Mouse (Mus musculus) hindbrain, embryonic 13.5 days (tissue): ENCODE results near the gene Pisd. TPM values are rescaled to one million over a fixed set of nuclear protein-coding genes. Genes with fewer than 3 reads are reported as not detected.
A peak's percentile ranks its signal among the peaks of the same experiment; 100 is the strongest.
"Not testable (repeated sequence)": the region's sequence is repeated elsewhere in the genome, so short reads cannot be mapped to it uniquely, and the experiment has no call there.

Source experiments
- ATAC-seq: fragments of 200-750 bp; cut with Nextera tagmentation; 2 replicates; pipeline ENCODE4 v1.8.0; 2017; ENCODE audit warnings: moderate TSS enrichment; ENCODE audit not compliant: low FRiP score
- H3K27ac ChIP-seq: fragments of 300-500 bp; sonication (generic); 2 replicates; pipeline ENCODE4 v1.5.1; 2015; ENCODE audit warnings: inconsistent platforms, mild to moderate bottlenecking, moderate library complexity
- H3K27me3 ChIP-seq: fragments of 300-500 bp; sonication (generic); 2 replicates; pipeline ENCODE4 v1.6.1; 2015; ENCODE audit warnings: mild to moderate bottlenecking, inconsistent platforms
- H3K36me3 ChIP-seq: fragments of 300-500 bp; sonication (generic); 2 replicates; pipeline ENCODE4 v1.6.1; 2015; ENCODE audit warnings: mild to moderate bottlenecking, inconsistent platforms
- H3K4me1 ChIP-seq: fragments of 300-500 bp; sonication (generic); replicated peaks from 2 replicates; pipeline ENCODE4 v1.6.1; 2015; ENCODE audit warnings: inconsistent platforms
- H3K4me2 ChIP-seq: fragments of 300-500 bp; sonication (generic); 2 replicates; pipeline ENCODE4 v1.6.1; 2015; ENCODE audit warnings: inconsistent platforms, mild to moderate bottlenecking, moderate library complexity
- H3K4me3 ChIP-seq: fragments of 300-500 bp; sonication (generic); 2 replicates; pipeline ENCODE4 v1.5.1; 2015; ENCODE audit warnings: mild to moderate bottlenecking, inconsistent platforms
- H3K9ac ChIP-seq: fragments of 300-500 bp; sonication (generic); 2 replicates; pipeline ENCODE4 v1.6.1; 2015; ENCODE audit warnings: mild to moderate bottlenecking, inconsistent platforms
- H3K9me3 ChIP-seq: fragments of 300-500 bp; sonication (generic); 2 replicates; pipeline ENCODE4 v1.6.1; 2016; ENCODE audit warnings: inconsistent platforms
- WGBS: fragments of 180-500 bp; shearing (Covaris S2); methylation state at CpG from one replicate; pipeline ENCODE4 v1.1.7; 2015; 5-methylcytosine and 5-hydroxymethylcytosine counted together
- polyA plus RNA-seq: library from polyadenylated mRNA; unstranded; fragments of >200 nt; fragmentation: Nextera tagmentation; extraction: Ambion mirVana; gene quantifications from 2 replicates; pipeline ENCODE4 v1.2.1, GENCODE M21; 2015

Pisd gene
- polyA plus RNA-seq, 1 experiment from 2014 or later: 94.5 TPM

- no peak overlapping the region for H3K27ac ChIP-seq
- H3K9ac ChIP-seq: no peak overlapping the region
- peaks cover 38% of the 10 kb centered on the region for H3K36me3 ChIP-seq
- no peak for ATAC-seq
- no peaks in the 10 kb centered on the region for H3K4me1 ChIP-seq
- no peak overlapping the region for H3K4me2 ChIP-seq
- no peaks in the 10 kb centered on the region for H3K27me3 ChIP-seq
- no peaks in the 10 kb centered on the region for H3K9me3 ChIP-seq
- WGBS: 94% methylated on average over 4 of the region's 4 CpGs
- H3K4me3 ChIP-seq: no peak overlapping the region
These were observed 17.6 kb downstream of the Pisd start for GRCm38 (mm10) chr5:32767636-32768373.

GRCm38 (mm10) chr5:32767004-32767403, 18.4 kb downstream of the Pisd start:
- WGBS: 97% methylated on average over 3 of the region's 3 CpGs
- no peak overlapping the region for H3K4me2 ChIP-seq
- H3K4me1 ChIP-seq: no peaks in the 10 kb centered on the region
- H3K36me3 ChIP-seq: peaks cover 40% of the 10 kb centered on the region
- no peak overlapping the region for H3K9ac ChIP-seq
- no peaks in the 10 kb centered on the region for H3K9me3 ChIP-seq
- H3K4me3 ChIP-seq: no peak overlapping the region
- no peaks in the 10 kb centered on the region for H3K27me3 ChIP-seq
- no peak overlapping the region for H3K27ac ChIP-seq
- no peak for ATAC-seq

GRCm38 (mm10) chr5:32761566-32762140, 23.8 kb downstream of the Pisd start:
- ATAC-seq: no peak
- Histone ChIP-seq H3K27me3 (no peaks in the 10 kb centered on the region), H3K4me1 (no peaks in the 10 kb centered on the region), H3K9me3 (no peaks in the 10 kb centered on the region), H3K9ac (no peak overlapping the region), H3K4me2 (no peak overlapping the region), H3K4me3 (no peak overlapping the region), H3K27ac (no peak overlapping the region), H3K36me3 (peaks cover 49% of the 10 kb centered on the region)
- 93% methylated on average over 5 of the region's 5 CpGs for WGBS

GRCm38 (mm10) chr5:32760787-32761186, 24.7 kb downstream of the Pisd start:
- no peak overlapping the region for H3K4me2 ChIP-seq
- no peak overlapping the region for H3K27ac ChIP-seq
- no peaks in the 10 kb centered on the region for H3K9me3 ChIP-seq
- H3K27me3 ChIP-seq: no peaks in the 10 kb centered on the region
- H3K9ac ChIP-seq: no peak overlapping the region
- no peak overlapping the region for H3K4me3 ChIP-seq
- H3K4me1 ChIP-seq: no peaks in the 10 kb centered on the region
- no peak for ATAC-seq
- H3K36me3 ChIP-seq: peaks cover 49% of the 10 kb centered on the region
- 93% methylated on average over 3 of the region's 3 CpGs for WGBS

GRCm38 (mm10) chr5:32760352-32760751, 25.1 kb downstream of the Pisd start:
- H3K4me1 ChIP-seq, ATAC-seq, H3K27me3 ChIP-seq, H3K4me3 ChIP-seq, H3K9ac ChIP-seq, H3K9me3 ChIP-seq, H3K4me2 ChIP-seq, H3K27ac ChIP-seq: not testable (repeated sequence)
- 95% methylated on average over 18 of the region's 18 CpGs for WGBS
- H3K36me3 ChIP-seq: peaks cover 49% of the 10 kb centered on the region

GRCm38 (mm10) chr5:32759662-32760061, 25.8 kb downstream of the Pisd start:
- WGBS: 89% methylated on average over 2 of the region's 2 CpGs

GRCm38 (mm10) chr5:32756141-32756540, 29.3 kb downstream of the Pisd start:
- no peak overlapping the region for H3K4me2 ChIP-seq
- H3K4me1 ChIP-seq: peaks cover 8% of the 10 kb centered on the region; the same call in 1 of the 2 replicates
- WGBS: 93% methylated on average over 8 of the region's 8 CpGs

More at GRCm38 (mm10) chr5:32759662-32760061, 25.8 kb downstream of the Pisd start:
- Histone ChIP-seq H3K9me3 (no peaks in the 10 kb centered on the region), H3K4me1 (no peaks in the 10 kb centered on the region), H3K27me3 (no peaks in the 10 kb centered on the region), H3K4me3 (no peak overlapping the region), H3K4me2 (no peak overlapping the region), H3K36me3 (peaks cover 46% of the 10 kb centered on the region), H3K27ac (no peak overlapping the region), H3K9ac (no peak overlapping the region)
- ATAC-seq: no peak

GRCm38 (mm10) chr5:32751736-32752135, 33.7 kb downstream of the Pisd start:
- H3K27ac ChIP-seq: 0 out of 2 replicates have a peak overlapping the region, but pooled peaks have one; percentile 4
- H3K9ac ChIP-seq: no peak overlapping the region
- no peak overlapping the region for H3K4me2 ChIP-seq
- no peak for ATAC-seq
- H3K4me3 ChIP-seq: no peak overlapping the region
- no peaks in the 10 kb centered on the region for H3K9me3 ChIP-seq
- WGBS: 51% methylated on average over 2 of the region's 2 CpGs
- H3K27me3 ChIP-seq: no peaks in the 10 kb centered on the region
- no peaks in the 10 kb centered on the region for H3K36me3 ChIP-seq
- H3K4me1 ChIP-seq: peaks cover 10% of the 10 kb centered on the region

More at GRCm38 (mm10) chr5:32756141-32756540, 29.3 kb downstream of the Pisd start:
- no peaks in the 10 kb centered on the region for H3K9me3 ChIP-seq
- no peak overlapping the region for H3K27ac ChIP-seq
- no peaks in the 10 kb centered on the region for H3K27me3 ChIP-seq
- peaks cover 11% of the 10 kb centered on the region for H3K36me3 ChIP-seq
- H3K9ac ChIP-seq: no peak overlapping the region
- ATAC-seq: no peak
- H3K4me3 ChIP-seq: no peak overlapping the region

- no peak overlapping the region for H3K4me3 ChIP-seq
- no peak overlapping the region for H3K4me2 ChIP-seq
- H3K36me3 ChIP-seq: no peaks in the 10 kb centered on the region
- H3K4me1 ChIP-seq: peaks cover 25% of the 10 kb centered on the region
- H3K27ac ChIP-seq: no peak overlapping the region
- ATAC-seq: no peak
- H3K27me3 ChIP-seq: no peaks in the 10 kb centered on the region
- WGBS: 92% methylated on average over 6 of the region's 6 CpGs
- no peaks in the 10 kb centered on the region for H3K9me3 ChIP-seq
- no peak overlapping the region for H3K9ac ChIP-seq
These were observed 36.5 kb downstream of the Pisd start for GRCm38 (mm10) chr5:32748936-32749335.

GRCm38 (mm10) chr5:32747650-32748375, 37.6 kb downstream of the Pisd start:
- WGBS: 67% methylated on average over 6 of the region's 6 CpGs
- ATAC-seq: no peak
- Histone ChIP-seq H3K27ac (no peak overlapping the region), H3K4me1 (peaks cover 25% of the 10 kb centered on the region), H3K9me3 (no peaks in the 10 kb centered on the region), H3K9ac (peak overlapping the region; percentile 24; the same call in 1 of the 2 replicates), H3K4me3 (no peak overlapping the region), H3K27me3 (no peaks in the 10 kb centered on the region), H3K4me2 (no peak overlapping the region), H3K36me3 (no peaks in the 10 kb centered on the region)

- peak overlapping the region; percentile 53 for H3K9ac ChIP-seq
- H3K4me3 ChIP-seq: peak overlapping the region; percentile 27
- H3K4me2 ChIP-seq: peak overlapping the region; percentile 34
- H3K9me3 ChIP-seq: no peaks in the 10 kb centered on the region
- ATAC-seq: 0 out of 2 replicates have a peak, but pooled peaks have one; percentile 14
- H3K27me3 ChIP-seq: no peaks in the 10 kb centered on the region
- no peaks in the 10 kb centered on the region for H3K36me3 ChIP-seq
- peak overlapping the region; percentile 71 for H3K27ac ChIP-seq
- 10% methylated on average over 7 of the region's 10 CpGs for WGBS
- peaks cover 33% of the 10 kb centered on the region for H3K4me1 ChIP-seq
These were observed 39.5 kb downstream of the Pisd start for GRCm38 (mm10) chr5:32745705-32746655.
